Mouse (Mus musculus) embryo, embryonic 10.5 days (tissue): ENCODE measurements around the gene Hsd17b11.
"Not testable (repeated sequence)": the region's sequence is repeated elsewhere in the genome, so short reads cannot be mapped to it uniquely, and the experiment has no call there.

Experiments
- DNase-seq: peaks from one replicate; pipeline ENCODE4 v3.0.0-alpha.2; 2015; ENCODE audit warnings: low spot score

The Hsd17b11 gene

DNA sequence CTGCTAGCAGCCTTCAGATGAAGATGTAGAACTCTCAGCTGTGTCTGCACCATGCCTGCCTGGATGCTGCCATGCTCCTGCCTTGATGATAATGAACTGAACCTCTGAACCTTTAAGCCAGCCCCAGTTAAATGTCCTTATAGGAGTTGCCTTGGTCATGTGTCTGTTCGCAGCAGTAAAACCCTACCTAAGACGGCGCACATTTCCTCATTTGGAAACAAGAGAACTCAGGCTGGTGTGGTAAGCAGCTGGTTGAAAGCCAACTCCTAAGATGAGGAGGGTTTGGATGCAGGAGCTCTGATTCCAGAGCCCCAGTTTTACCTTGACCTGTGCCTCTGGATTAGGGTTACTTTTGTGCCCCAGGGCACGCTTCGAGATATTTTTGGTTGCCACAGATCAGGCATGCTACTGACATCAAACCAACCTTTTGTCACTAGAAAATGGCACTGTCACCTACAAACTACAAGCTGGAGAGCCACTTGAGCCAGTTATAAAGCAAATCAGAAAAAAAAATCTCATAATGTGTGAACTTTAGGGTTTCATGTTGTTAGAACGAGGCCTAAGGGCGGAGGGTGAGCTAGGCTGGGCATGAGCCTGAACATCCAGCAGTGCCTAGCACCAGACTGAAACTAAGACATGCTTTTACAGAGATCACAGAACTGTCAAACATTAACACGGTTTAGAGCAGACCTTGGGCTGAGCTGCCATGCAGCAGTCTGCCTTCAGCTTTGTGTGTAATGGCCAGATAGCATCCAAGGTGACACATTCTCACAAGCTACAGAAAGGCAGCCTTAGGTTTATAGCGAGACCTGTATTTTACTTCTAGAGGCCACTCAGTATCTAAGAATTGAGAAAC is 40.8 kb downstream of the Hsd17b11 start:
- DNase-seq, result no peak

DNA sequence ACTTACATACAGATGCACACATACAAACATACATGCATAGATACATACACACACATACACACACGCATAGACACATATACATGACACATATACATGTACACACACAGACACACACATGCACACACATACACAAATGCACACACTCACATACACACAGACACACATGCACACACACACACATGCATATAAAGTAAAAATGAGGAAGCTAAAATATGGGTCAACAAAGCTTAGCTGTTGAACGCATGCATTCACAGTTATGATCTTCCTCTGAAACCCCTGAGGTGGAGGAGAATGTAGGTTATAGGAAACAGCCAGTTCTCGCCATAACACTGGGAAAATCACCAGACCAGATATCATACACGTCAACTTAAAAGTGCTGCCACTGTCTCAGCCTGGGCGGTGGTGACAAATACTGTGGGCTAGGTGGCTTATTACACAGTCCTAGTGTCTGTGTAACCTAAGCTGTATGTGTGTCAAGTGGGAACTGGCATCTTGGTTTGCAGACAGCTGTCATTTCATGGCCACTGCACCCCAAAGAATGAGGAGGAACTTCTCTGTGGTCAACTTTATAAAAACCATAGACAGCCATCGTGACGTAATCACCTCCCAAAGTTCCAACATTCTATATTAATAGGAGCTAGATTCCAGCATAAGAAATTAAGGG is 43.7 kb downstream of the Hsd17b11 start:
- DNase-seq, result no peak

DNA sequence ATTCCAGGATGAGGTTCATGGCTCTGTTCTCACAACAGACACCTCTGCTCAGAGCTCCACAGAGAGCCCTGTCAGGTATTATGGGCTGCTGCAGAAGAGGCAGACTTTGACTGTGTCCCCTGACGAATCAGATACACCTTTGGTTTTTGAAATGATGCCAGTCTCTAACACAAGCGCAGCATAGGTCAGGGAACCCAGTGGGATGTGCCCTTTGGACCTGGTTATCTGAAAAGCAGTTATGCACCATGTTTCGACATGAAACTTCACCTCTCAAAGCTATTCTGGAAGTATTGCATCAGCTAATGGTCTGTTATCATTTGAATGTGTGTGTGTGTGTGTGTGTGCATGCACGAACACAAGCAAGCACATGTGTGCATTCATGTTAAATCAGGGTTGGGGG is 44.4 kb downstream of the Hsd17b11 start, which contains the start of gene Hsd17b13:
Gene Hsd17b13 (minus strand): TSS at position 114 of the 400 bp plus-strand sequence.
- DNase-seq, result no peak

DNA sequence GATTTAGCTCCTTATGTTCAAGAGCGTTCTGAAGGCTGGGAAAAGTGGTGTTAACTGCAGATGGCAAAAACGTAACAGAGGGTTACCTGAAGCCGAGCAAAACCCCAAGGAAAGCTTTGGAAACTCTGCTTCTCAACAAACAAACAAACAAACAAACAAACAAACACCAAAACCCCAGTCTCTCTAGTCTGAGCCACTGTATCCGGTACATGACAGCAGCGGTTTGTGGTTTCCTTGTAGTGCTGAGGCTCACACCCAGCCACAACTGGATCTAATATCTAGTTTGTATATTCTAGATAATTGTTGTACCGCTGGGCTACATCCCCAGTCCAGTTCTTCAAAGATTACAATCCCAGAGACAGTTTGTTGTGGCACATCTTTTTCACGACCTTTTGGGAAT is 46.0 kb downstream of the Hsd17b11 start:
- DNase-seq, result no peak

DNA sequence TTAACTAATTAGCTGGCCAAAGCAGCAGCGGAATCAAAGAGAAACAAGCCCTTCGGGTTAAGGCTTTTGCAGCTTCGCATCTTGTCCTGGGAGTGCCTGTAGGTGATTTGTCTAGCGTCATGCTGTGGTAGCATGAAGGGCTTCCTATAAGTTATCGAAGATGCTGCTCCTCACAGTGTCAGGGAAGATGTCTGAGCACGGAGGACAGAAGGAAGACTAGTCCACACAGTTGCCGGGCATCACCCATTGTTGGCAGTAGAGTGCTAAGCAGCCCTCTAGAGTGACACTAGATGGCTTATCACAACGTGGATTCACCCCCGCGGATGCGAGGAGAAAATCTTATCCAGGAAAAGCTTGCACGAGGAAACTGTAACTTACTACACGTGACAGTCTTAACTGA is 48.9 kb downstream of the Hsd17b11 start:
- DNase-seq, result no peak

DNA sequence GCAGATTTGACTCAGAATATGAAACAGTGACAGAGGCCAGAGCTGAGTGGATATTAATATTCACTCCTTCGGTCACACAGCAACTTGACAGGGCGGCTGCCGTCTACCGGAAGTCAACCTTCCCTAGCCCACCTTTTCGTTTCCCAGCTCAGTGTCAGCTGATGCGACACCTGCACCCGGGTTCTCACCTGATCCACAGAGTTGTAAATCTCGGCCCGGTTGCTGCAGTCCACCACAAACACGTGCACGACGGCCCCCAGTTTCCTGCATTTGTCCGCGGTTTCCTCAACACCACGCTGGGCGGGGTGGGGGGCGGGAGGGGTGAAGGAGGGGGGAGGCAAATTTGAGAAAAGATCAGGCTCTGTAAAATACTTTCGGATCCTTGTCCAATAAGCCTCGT is 49.3 kb downstream of the Hsd17b11 start:
- no peak for DNase-seq

DNA sequence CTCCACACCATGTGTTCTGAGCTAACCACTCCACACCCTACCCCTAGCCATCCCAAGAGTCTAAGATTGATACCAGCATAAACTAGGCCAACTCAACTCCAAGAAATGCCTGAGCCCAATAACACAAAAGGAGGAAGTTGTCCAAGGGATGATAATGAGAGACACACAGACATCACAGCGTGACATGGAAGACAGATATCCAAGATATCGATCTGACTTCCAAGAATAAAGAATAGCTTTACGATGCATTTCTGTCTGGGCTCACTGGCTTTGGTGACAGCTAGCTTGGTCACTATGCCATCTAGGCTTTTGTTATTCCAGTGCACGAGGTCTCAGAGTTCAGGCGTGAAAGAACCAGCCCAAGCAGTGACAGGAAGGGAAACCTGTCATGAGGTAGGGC is 50.7 kb downstream of the Hsd17b11 start:
- no peak for DNase-seq

DNA sequence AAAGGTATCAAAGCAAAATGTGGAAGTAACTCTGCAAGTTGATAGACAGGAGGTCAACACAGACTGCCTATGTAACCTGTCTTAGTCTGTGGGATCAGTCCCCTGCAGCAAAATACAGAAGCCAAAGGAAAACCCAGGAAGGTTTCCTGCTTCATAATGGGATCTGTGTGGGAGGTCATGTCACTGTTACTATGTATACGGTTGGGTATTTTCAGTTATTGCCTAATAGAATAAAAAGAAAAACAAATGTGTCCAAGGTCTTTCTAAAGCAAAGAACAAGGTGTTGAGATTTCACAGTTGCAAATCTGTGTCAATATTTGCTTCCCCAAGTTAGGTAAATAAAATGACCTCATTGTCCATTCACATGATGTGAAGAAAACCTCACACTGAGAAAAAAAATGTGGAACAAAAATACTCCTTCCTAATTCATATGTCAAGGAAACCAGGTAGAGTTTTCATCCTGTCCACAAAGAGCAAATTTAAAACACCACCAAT is 58.7 kb downstream of the Hsd17b11 start:
- DNase-seq, result no peak

DNA sequence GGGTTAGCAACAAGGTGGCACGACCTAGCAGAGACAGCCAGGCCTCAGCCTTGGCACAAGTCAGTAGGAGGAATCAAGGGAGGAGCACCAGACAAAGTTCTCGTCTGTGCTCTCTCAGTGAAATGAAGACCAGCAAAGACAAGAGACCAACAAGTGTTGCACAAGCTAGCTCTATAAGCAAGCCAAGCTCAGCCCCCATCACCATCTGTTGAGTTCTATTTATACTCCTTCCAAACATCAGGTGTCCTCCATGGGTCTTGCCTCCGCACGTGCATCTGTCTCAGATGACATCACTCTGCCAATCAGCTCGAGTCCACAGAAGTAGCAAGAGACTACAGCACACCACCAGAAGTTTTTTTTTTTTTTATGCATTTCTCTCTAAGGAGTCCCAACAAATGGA is 67.1 kb downstream of the Hsd17b11 start:
- DNase-seq, result no peak

DNA sequence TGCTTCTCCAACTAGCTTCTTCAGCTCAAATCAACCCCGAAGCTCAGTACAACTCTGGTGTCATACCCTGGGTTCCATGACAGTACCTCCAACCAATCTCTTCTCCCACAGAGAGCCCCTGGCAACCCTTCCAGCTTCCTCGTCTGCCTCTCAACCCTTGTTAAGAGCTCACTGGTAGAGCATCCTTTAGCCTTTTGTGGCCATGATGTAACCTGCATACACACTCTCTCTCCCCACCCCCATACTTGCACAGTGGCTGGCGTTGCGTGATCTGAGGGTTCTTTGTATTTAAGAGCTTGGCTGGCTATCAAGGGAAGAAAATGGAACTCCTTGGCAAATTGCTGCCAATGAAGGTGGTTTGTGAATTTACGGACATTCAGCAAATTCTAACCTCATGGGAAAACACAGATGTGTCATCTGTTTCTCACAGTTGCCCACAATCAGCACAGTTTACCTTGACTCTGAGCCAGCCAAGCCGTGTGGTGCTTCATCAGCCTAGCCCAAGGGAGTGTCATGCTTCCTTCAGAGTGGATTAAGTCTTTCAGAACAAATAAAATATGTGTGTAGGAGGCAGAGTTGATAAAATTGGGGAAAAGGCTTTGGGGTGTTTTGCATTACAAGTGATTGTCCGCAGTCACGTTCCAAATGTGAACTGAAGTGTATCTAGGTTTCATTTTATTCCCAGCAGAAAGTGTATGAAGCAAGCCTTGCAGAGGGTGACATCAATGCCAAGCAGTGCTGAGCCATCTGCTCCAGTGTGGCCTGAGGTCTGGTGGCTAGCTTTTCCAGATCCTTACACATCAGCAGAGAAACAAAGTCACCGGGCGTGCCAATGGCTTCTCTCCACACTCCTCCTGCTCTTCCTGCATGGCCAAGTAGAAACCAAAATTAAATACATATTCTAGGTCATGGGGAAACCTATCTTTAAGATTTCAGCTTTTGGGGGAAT is 68.3 kb downstream of the Hsd17b11 start:
- no peak for DNase-seq

DNA sequence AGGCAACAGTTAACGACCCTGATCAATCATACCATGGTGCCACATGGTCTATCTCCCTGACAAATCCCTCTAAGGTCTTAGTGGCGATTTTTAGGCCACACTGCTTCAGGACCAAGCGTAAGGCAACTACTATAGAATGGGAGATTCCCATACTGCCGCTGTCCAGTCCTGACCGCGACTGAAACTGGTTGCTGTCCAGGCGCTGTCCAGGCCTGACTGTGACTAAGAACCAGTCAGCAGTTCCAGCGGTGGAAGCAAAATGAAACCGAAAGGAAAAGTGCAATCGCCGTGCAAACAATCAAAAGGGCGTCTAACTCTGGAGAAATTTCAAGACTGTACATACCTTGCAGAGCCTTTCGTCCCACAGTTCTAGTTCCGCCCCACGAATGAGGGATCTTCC is 71.6 kb downstream of the Hsd17b11 start:
- DNase-seq, result not testable (repeated sequence)

DNA sequence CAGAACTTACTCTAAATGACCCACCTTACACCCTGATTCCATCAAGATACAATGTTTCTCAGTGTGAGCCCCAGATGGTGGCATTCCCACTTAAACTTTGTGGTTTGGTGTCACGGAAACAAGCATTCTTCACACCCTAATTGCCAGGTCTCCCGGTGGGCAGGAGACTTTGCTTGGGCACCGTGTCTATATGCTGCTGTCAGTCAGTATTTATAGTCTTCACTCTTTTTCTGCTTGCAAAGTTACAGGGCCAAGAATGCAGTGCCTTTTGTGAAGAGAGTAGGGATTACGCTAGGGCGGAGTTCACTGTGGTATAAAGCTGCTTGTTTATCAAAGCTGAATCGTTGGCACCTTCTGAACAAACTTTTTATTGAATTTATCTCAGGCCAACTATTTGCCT is 78.5 kb downstream of the Hsd17b11 start:
- DNase-seq, result no peak

DNA sequence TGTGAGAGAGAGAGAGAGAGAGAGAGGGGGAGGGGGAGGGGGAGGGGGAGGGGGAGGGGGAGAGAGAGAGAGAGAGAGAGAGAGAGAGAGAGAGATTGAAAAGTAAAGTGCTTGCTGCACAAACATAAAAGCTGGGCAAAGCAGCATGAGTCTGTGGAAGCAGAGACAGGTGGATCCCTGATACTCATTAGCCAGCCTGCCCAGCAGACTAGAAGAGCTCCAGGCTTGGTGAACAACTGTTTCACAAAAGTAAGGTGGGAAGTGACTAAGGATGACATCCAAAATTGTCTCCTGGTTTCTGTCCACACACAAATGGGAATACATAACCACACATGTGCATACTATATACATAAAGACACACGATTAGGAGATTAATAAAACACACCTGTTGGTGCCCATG is 81.9 kb downstream of the Hsd17b11 start:
- no peak for DNase-seq
